Mouse (Mus musculus) liver, embryonic 12.5 days (tissue): ENCODE results near the gene Tsga10. TPM values are rescaled to one million over a fixed set of nuclear protein-coding genes. Genes with fewer than 3 reads are reported as not detected.
A peak's percentile ranks its signal among the peaks of the same experiment; 100 is the strongest.

Experiments
- ATAC-seq: fragments of 200-750 bp; cut with Nextera tagmentation; 2 replicates; pipeline ENCODE4 v1.8.0; 2017; ENCODE audit warnings: moderate number of reproducible peaks, mild to moderate bottlenecking, moderate library complexity
- H3K27ac ChIP-seq: fragments of 300-500 bp; sonication (generic); 2 replicates; pipeline ENCODE4 v1.5.1; 2016; ENCODE audit warnings: mild to moderate bottlenecking
- H3K27me3 ChIP-seq: fragments of 300-500 bp; sonication (generic); replicated peaks from 2 replicates; pipeline ENCODE4 v1.6.1; 2016; ENCODE audit warnings: mild to moderate bottlenecking, moderate library complexity
- H3K36me3 ChIP-seq: fragments of 300-500 bp; sonication (generic); 2 replicates; pipeline ENCODE4 v1.6.1; 2016; ENCODE audit warnings: mild to moderate bottlenecking, moderate library complexity
- H3K4me1 ChIP-seq: fragments of 300-500 bp; sonication (generic); 2 replicates; pipeline ENCODE4 v1.6.1; 2016
- H3K4me2 ChIP-seq: fragments of 300-500 bp; sonication (generic); 2 replicates; pipeline ENCODE4 v1.6.1; 2016; ENCODE audit warnings: mild to moderate bottlenecking, moderate library complexity
- H3K4me3 ChIP-seq: fragments of 300-500 bp; sonication (generic); 2 replicates; pipeline ENCODE4 v1.5.1; 2016; ENCODE audit warnings: mild to moderate bottlenecking, moderate library complexity
- H3K9ac ChIP-seq: fragments of 300-500 bp; sonication (generic); 2 replicates; pipeline ENCODE4 v1.6.1; 2016; ENCODE audit warnings: mild to moderate bottlenecking, moderate library complexity
- H3K9me3 ChIP-seq: fragments of 300-500 bp; sonication (generic); replicated peaks from 2 replicates; pipeline ENCODE4 v1.6.1; 2016; ENCODE audit warnings: mild to moderate bottlenecking, moderate library complexity
- WGBS: fragments of 180-500 bp; shearing (Covaris S2); methylation state at CpG from one replicate; pipeline ENCODE4 v1.1.7; 2016; ENCODE audit not compliant: insufficient replicate concordance; 5-methylcytosine and 5-hydroxymethylcytosine counted together
- polyA plus RNA-seq: library from polyadenylated mRNA; unstranded; fragments of >200 nt; fragmentation: Nextera tagmentation; extraction: Ambion mirVana; gene quantifications from 2 replicates; pipeline ENCODE4 v1.2.1, GENCODE M21; 2016

Tsga10 gene
- polyA plus RNA-seq, 1 experiment from 2014 or later = 2.3 TPM

DNA sequence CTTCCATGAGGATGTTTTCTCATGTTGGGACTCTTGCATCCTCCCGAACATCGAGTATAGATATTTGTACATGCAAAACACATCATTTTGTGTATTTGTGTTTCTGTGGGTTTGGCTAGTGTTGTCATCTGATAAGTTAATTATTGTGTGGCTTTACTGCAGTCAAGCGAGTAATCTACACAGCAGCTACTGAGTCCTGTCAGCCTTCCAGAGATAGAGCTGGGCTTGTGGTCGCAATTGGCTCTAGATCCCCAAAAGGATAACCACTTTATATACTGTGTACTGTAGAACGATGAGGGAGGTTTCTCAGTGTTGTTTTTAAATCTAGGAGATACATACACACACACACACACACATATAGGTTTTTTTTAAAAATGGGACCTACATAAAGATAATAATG lies 130.3 kb downstream of the Tsga10 start:
- H3K36me3 ChIP-seq = no peaks in the 10 kb centered on the region
- no peaks in the 10 kb centered on the region for H3K9me3 ChIP-seq
- ATAC-seq = no peak
- H3K4me1 ChIP-seq = peaks cover 9% of the 10 kb centered on the region
- no peak overlapping the region for H3K27ac ChIP-seq
- H3K4me2 ChIP-seq = no peak overlapping the region
- WGBS = 52% methylated on average over 5 of the region's 5 CpGs
- H3K4me3 ChIP-seq = no peak overlapping the region
- H3K9ac ChIP-seq = no peak overlapping the region
- no peaks in the 10 kb centered on the region for H3K27me3 ChIP-seq

DNA sequence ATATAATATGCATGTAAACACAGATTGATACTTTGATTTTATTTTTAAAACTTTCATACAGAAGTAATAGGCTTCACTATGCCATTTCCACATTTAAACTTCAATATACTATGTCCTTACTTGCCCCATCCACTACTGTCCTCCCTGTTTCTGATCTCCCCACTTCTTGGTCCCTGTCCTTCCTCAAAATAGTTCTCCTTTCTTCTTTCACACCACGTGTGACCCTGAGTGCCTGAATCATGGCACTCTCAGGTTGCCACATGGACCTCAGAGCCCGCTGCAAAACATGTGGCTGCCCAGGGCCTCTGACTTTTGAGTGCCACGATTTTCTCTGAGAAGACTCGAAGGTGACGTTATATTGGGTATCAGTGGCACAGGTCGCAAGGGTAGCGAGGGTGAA lies 131.4 kb downstream of the Tsga10 start:
- H3K36me3 ChIP-seq = no peaks in the 10 kb centered on the region
- no peak overlapping the region for H3K9ac ChIP-seq
- no peak overlapping the region for H3K4me3 ChIP-seq
- H3K27ac ChIP-seq = no peak overlapping the region
- H3K27me3 ChIP-seq = no peaks in the 10 kb centered on the region
- H3K4me1 ChIP-seq = peaks cover 4% of the 10 kb centered on the region; the same call in 1 of the 2 replicates
- no peaks in the 10 kb centered on the region for H3K9me3 ChIP-seq
- no peak for ATAC-seq
- H3K4me2 ChIP-seq = no peak overlapping the region
- WGBS = 59% methylated on average over 7 of the region's 7 CpGs

DNA sequence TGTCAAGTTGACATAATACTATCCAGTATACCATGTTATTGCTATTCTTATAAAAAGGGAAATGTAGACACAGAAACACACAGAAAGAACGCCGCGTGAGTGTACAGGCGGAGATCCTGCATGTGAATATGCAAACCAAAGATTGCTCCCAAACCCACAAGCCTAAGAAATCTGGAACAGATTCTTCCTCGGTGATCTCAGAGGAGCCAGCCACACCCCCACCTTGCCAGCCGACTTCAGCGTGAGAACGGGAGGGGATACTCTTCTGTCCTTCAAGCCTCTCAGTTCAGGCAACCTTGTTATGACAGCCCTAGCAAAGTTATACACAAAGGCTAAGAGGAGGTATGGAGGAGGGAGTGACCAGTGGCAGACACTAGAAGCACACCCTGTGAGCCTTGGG lies 136.9 kb downstream of the Tsga10 start:
- H3K27me3 ChIP-seq = 0 out of 2 replicates have a peak, but pooled peaks cover 5% of the 10 kb centered on the region
- WGBS = 80% methylated on average over 8 of the region's 8 CpGs
- no peak overlapping the region for H3K27ac ChIP-seq
- no peak overlapping the region for H3K4me2 ChIP-seq
- no peaks in the 10 kb centered on the region for H3K4me1 ChIP-seq
- no peak for ATAC-seq
- H3K9ac ChIP-seq = no peak overlapping the region
- H3K36me3 ChIP-seq = no peaks in the 10 kb centered on the region
- H3K4me3 ChIP-seq = no peak overlapping the region
- no peaks in the 10 kb centered on the region for H3K9me3 ChIP-seq

DNA sequence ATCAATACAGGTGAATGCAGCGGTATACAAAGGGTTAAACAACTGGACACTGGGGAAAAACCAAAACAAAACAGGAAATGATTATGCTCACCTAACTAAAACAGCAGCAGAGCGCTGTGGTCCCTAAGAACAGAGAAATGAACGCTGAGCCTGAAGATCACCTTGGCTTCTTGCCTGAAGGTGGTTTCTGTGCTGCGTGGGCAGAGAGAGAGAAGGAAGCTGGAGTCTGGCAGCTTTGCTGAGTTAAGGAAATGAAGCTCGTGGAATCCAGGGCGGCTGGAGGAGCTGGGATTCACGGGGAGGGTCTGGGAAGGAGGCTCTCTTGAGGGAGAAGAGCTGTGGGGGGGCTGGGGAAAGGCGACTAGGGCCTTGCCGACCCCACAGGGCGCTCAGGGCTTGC lies 138.2 kb downstream of the Tsga10 start:
- no peak for ATAC-seq
- 48% methylated on average over 10 of the region's 10 CpGs for WGBS

DNA sequence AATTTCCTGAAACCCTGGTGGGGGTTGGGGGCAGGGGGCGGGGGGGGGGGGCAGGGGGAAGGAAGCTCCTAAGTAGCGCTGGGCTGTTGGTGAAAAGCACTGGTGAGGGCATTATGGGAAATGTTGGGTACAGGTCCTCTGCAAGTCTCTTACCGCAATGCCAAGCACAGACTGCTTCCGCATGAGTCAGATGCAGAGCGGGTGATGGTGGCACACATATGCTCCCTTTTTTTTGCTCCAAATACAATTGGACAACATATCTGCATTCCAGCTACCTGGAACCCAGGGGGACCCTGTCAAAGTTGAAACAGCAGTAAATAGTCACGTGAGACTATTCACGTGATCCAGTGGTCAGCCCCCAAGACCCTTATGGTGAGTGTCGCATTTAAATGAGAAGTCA lies 139.0 kb downstream of the Tsga10 start:
- Histone ChIP-seq H3K4me1 (no peaks in the 10 kb centered on the region), H3K9ac (no peak overlapping the region), H3K4me3 (no peak overlapping the region), H3K4me2 (no peak overlapping the region), H3K36me3 (no peaks in the 10 kb centered on the region), H3K9me3 (no peaks in the 10 kb centered on the region), H3K27me3 (peaks cover 14% of the 10 kb centered on the region; the same call in 1 of the 2 replicates), H3K27ac (no peak overlapping the region)
- no peak for ATAC-seq
- WGBS = 69% methylated on average over 8 of the region's 8 CpGs

More for the DNA sequence above, 138.2 kb downstream of the Tsga10 start:
- no peaks in the 10 kb centered on the region for H3K36me3 ChIP-seq
- H3K4me1 ChIP-seq = no peaks in the 10 kb centered on the region
- H3K27me3 ChIP-seq = 0 out of 2 replicates have a peak, but pooled peaks cover 10% of the 10 kb centered on the region
- H3K4me2 ChIP-seq = no peak overlapping the region
- H3K9me3 ChIP-seq = no peaks in the 10 kb centered on the region
- no peak overlapping the region for H3K4me3 ChIP-seq
- no peak overlapping the region for H3K9ac ChIP-seq
- no peak overlapping the region for H3K27ac ChIP-seq

DNA sequence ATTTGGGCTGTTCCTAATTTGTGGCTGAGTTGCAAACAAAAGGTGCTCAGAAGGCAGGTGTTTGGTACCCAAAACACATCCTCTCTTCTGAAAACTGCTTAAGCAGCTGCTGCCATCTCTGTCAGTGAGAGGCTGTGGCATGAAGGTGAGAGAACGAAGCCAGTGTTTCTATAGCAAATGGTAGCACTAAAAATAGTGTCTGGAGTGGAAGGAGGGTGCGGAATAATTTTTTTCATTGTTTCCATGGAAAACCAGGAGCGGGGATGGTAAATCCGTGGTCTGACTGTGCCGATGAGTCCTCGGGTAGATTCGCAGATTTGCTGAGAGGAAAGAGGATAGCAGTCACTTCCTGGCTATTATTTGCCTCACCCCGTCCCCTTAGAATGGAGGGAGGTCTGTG lies 139.8 kb downstream of the Tsga10 start:
- no peak overlapping the region for H3K27ac ChIP-seq
- no peak for ATAC-seq
- H3K27me3 ChIP-seq = peaks cover 18% of the 10 kb centered on the region; the same call in 1 of the 2 replicates
- H3K4me2 ChIP-seq = no peak overlapping the region
- no peak overlapping the region for H3K4me3 ChIP-seq
- 44% methylated on average over 8 of the region's 8 CpGs for WGBS
- H3K36me3 ChIP-seq = no peaks in the 10 kb centered on the region
- H3K9me3 ChIP-seq = no peaks in the 10 kb centered on the region
- no peak overlapping the region for H3K9ac ChIP-seq
- H3K4me1 ChIP-seq = no peaks in the 10 kb centered on the region

DNA sequence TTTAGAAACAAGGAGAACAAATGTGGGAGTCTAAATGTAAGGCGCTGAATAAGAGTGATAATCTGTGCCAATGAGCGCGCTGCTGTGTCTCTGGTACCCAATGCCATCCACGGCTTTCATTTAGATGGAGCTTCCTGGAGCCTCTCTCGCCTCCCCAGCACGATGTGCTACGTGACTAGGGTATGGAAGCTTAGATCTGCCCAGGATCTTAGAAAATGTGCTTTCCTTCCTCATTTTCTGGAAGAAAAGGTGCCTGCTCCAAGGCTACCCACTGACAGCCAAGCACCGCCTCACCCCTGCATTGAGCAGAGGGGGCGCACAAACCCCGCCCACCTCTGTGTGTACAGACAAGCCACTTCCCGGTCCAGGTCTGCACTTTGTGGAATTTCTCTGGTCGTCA lies 140.3 kb downstream of the Tsga10 start:
- Histone ChIP-seq H3K9me3 (no peaks in the 10 kb centered on the region), H3K36me3 (no peaks in the 10 kb centered on the region), H3K9ac (no peak overlapping the region), H3K27me3 (peaks cover 24% of the 10 kb centered on the region), H3K4me1 (no peaks in the 10 kb centered on the region), H3K27ac (no peak overlapping the region), H3K4me2 (no peak overlapping the region), H3K4me3 (no peak overlapping the region)
- 35% methylated on average over 12 of the region's 12 CpGs for WGBS
- no peak for ATAC-seq

DNA sequence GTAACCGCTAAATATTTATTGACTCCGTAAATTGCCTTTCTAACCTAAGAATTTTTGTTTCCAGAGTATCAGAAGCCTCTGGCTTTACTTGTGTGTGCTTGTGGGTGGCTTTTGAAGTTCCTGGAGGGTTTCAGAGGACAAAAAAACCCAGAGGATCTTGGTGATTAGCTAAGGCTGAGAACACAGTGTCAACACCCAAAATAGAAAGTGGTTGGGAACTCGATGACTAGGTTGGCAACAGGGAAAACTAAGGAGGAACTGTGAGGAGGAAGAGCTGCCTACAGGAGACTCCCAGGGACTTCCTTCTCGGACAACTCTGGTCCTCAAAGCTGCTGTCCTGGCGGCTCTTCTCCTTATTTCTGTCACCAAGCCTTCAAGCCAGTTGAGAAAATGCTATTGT lies 145.1 kb downstream of the Tsga10 start:
- Histone ChIP-seq H3K9ac (no peak overlapping the region), H3K27me3 (peaks cover 61% of the 10 kb centered on the region), H3K27ac (no peak overlapping the region), H3K36me3 (no peaks in the 10 kb centered on the region), H3K4me1 (peaks cover 6% of the 10 kb centered on the region; the same call in 1 of the 2 replicates), H3K4me3 (no peak overlapping the region), H3K4me2 (no peak overlapping the region), H3K9me3 (no peaks in the 10 kb centered on the region)
- 58% methylated on average over 5 of the region's 5 CpGs for WGBS
- no peak for ATAC-seq

DNA sequence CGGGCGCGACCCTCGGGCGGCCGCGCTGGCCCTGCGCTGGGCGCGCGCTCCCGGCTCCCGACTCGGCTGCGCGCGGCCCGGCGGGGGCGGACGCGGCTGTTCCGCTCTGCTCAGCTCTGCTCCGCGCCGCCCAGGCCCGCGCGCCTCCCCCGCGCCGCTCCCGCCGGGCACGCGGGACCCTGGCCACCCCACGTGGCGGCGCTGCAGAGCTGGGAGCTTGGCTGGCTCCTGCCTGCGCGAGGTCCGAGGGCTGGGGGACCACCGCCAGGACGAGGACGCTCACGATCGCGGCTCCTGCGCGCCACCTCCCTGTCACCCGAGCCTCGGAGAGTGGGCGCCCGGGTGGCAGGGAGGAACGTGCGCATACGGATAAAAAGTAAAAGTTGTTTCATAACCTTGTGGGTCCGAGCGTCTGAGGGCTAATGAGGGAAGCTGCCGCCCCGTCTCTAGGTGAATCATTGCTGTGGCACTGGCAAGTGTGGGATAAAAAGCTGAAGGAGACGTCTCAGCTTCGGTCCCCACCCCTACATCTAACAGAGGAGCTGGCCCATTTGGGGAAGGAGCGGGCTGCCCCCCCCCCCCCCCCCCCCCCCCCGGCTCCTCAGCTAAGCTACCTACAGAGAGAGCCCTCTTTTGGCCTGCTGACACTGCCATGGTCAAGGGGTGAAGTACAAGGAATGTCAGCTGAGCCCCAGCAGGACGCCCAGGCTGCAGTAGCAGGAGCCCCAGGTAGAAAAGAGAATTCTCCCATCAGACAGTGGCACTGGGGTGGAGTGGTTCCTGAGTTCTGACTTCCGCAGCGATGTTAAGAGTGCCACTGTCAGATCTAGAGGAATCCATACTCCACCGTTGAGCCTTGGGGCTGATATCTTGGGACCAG lies 146.2 kb downstream of the Tsga10 start, which contains the start of gene 2010300C02Rik:
TSS of gene 2010300C02Rik (minus strand) at position 325 of the 880 bp plus-strand sequence.
- H3K4me2 ChIP-seq = peak within 1 kb of the TSS; percentile 74
- H3K27me3 ChIP-seq = peaks cover 61% of the 10 kb centered on the region
- ATAC-seq = 0 out of 2 replicates have a peak, but pooled peaks have one; percentile 55
- H3K4me1 ChIP-seq = peaks cover 6% of the 10 kb centered on the region; the same call in 1 of the 2 replicates
- H3K4me3 ChIP-seq = peak within 1 kb of the TSS; percentile 58
- H3K9me3 ChIP-seq = no peaks in the 10 kb centered on the region
- 2% methylated on average over 58 of the region's 69 CpGs for WGBS
- no peaks in the 10 kb centered on the region for H3K36me3 ChIP-seq
- H3K9ac ChIP-seq = no peak within 1 kb of the TSS; the same call in 1 of the 2 replicates
- H3K27ac ChIP-seq = no peak within 1 kb of the TSS

DNA sequence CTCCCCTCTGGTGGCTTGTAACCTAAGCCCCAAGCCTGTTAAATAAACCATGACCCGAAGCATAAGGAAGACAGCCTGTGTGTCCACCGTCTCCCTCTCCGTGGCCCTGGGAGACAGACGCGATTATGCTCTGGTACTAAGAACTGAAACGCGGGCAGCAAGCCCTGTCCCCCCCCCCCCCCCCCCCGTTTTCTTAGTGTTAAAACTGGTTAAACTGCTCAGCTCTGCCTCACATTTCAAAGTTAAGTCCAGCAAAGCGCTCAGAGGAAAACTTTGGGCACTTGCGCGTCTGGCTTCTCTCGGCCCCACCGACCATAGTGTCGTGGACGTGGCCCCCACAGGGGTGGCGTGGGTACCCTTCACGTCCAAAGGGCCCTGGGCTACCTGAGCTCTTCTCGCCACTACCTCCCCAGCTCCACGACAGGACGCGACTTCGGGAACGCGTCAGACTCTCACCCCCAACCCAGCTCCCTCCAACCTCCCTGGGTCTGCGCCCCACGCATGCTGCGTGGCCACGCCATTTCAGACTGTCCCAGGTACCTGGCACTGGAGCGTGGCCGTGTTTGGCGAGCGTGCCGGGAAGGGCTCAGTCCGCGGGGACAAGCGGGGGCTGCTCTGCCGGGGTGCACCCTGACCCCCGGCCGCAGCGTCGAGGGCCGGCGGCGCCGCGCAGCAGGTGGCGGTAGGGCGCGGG lies 147.1 kb downstream of the Tsga10 start:
- ATAC-seq = 0 out of 2 replicates have a peak, but pooled peaks have one; percentile 15
- H3K4me3 ChIP-seq = peak overlapping the region; percentile 58
- 9% methylated on average over 49 of the region's 49 CpGs for WGBS
- H3K27me3 ChIP-seq = peaks cover 61% of the 10 kb centered on the region
- H3K9me3 ChIP-seq = no peaks in the 10 kb centered on the region
- peak overlapping the region; percentile 74 for H3K4me2 ChIP-seq
- no peak overlapping the region for H3K9ac ChIP-seq
- H3K4me1 ChIP-seq = peaks cover 6% of the 10 kb centered on the region; the same call in 1 of the 2 replicates
- no peaks in the 10 kb centered on the region for H3K36me3 ChIP-seq
- no peak overlapping the region for H3K27ac ChIP-seq

DNA sequence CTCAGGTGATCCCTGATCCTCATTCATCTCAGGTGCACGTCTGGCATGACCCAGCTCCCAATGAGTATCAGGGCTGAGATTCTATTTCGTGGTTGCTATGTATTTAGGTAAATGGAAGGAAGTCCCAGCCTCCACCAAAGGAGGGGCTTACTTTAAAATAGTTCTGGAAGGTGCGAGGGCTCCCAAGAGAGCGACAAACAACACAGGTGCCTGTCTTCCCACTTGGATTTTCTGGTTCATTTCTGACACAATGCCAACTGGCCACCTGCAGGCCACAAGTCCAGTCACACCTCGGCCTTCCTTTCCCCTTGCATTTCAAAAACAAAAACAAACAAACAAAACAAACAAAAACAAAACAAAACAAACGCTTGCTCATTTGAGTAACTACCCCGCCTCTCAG lies 147.7 kb downstream of the Tsga10 start:
- no peak overlapping the region for H3K9ac ChIP-seq
- no peak overlapping the region for H3K4me3 ChIP-seq
- 53% methylated on average over 7 of the region's 7 CpGs for WGBS
- H3K4me2 ChIP-seq = no peak overlapping the region
- H3K36me3 ChIP-seq = no peaks in the 10 kb centered on the region
- no peaks in the 10 kb centered on the region for H3K9me3 ChIP-seq
- peaks cover 6% of the 10 kb centered on the region; the same call in 1 of the 2 replicates for H3K4me1 ChIP-seq
- H3K27ac ChIP-seq = no peak overlapping the region
- no peak for ATAC-seq
- H3K27me3 ChIP-seq = peaks cover 56% of the 10 kb centered on the region
